Mouse (Mus musculus): ENCODE data around the gene Lrrc46.

Lrrc46 gene

GRCm38 (mm10) chr11:97041022-97041899, at the start of gene Lrrc46, which contains the start of gene Mrpl10:
Gene Lrrc46, minus strand, starts transcription at chr11:97041407.
Gene Mrpl10, plus strand, starts transcription at chr11:97041560.
- DNase-seq (ENCODE audit: low read depth, low spot score): peak; percentile 93

GRCm38 (mm10) chr11:97086365-97086764, 45.2 kb upstream of the Lrrc46 start:
- no peak for DNase-seq (ENCODE audit: low read depth, low spot score)

GRCm38 (mm10) chr11:97084821-97085505, 43.8 kb upstream of the Lrrc46 start:
- no peak for DNase-seq (ENCODE audit: low read depth, low spot score)

- no peak for DNase-seq (ENCODE audit: low read depth, low spot score)
These were observed 42.4 kb upstream of the Lrrc46 start for GRCm38 (mm10) chr11:97083401-97084140.

- DNase-seq (ENCODE audit: low read depth, low spot score): no peak
These were observed 41.8 kb upstream of the Lrrc46 start for GRCm38 (mm10) chr11:97082977-97083376.

GRCm38 (mm10) chr11:97080291-97080690, 39.1 kb upstream of the Lrrc46 start:
- peak; percentile 65 for DNase-seq (ENCODE audit: low read depth, low spot score)

DNA sequence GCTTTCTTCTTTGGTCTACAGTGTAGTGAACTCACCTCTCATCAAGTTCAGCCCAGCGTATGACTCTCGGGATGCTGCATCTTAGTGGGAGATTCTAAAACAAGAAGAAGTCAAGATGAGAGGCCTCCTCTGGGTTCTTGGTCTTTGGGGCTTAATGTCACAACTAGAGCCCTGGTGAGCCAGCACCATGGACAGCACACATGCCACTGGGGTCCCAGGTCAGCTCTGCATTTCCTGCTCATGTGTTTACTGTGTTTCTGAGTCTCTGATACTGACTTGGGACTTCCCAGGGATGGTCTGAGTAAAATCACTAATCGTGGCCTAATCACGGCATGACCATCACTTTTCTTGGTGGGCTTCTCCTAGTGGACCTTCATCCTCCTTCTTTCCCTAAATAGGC, 37.5 kb upstream of the Lrrc46 start:
- DNase-seq (ENCODE audit: low read depth, low spot score): no peak

DNA sequence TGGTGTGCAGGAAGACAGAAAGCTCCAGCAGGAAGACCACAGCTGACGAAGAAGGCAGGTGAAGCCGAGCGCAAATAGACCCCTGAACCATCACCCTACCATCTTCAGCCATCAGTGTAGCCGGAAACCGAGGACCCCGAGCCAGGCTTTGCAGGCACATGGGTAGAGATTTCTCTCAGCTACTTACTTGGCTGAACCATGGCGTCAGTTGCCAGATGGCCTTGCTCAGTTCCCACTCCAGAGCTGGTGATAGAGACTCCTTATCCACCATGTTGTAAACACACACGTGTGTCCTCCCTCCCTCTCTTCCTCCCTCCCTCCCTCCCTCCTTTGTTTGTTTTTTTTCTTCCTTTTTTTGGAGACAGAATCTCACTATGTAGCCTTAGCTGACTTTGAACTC, 33.0 kb upstream of the Lrrc46 start:
- DNase-seq (ENCODE audit: low read depth, low spot score): no peak

DNA sequence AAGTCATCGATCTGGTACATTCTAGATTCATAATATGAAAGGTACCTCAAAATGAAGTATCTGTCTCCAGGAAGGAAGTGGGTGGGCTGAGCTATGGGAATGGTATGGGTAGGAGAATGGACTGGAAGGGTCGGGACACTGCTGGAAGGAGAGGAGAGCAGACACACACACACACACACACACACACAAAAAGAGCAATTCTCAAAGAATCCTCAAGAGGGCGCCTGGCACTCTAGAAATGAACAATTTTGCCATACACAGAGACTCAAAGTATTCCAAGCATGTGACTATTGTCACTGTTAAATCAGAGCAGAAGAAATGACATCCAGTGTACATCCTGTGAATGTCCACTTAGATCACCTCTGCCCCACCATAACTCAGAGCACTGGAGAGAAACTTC, 31.3 kb upstream of the Lrrc46 start:
- DNase-seq (ENCODE audit: low read depth, low spot score): peak; percentile 64

DNA sequence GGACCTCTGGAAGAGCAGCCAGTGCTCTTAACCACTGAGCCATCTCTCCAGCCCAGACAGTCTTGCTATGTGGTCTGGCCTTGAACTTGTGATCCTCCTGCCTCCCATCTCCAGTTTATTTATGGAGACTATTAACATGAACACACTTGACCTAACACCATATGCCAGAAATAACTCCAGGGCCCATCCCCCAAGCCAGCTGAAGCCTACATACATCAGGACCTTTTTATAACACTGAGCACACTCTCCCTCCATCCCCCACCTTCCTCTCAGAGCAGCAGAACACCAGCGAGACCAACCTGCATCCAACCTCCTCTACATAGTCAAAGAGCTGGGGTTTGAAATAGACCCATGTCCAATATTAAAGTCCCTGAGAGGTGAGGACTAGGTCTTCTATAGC, 29.9 kb upstream of the Lrrc46 start:
- no peak for DNase-seq (ENCODE audit: low read depth, low spot score)

DNA sequence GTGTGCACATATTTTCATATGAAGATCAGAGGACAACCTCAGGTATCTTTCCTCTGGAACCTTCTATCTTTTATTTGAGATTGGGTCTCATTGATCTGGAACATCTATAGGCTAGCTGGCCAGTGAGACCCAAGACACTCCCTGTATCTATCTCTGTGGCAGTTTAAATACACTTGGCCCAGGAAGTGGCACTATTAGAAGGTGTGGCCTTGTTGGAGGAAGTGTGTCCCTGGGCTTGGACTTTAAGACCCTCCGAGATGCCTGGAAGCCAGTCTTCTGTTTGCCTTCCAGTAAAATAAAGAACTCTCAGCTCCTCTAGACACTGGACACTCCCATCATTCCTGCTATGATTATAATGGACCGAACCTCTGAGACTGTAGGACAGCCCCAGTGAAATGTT, 28.6 kb upstream of the Lrrc46 start:
- no peak for DNase-seq (ENCODE audit: low read depth, low spot score)

- DNase-seq (ENCODE audit: low read depth, low spot score): no peak
These were observed 28.1 kb upstream of the Lrrc46 start for GRCm38 (mm10) chr11:97069333-97069732.

DNA sequence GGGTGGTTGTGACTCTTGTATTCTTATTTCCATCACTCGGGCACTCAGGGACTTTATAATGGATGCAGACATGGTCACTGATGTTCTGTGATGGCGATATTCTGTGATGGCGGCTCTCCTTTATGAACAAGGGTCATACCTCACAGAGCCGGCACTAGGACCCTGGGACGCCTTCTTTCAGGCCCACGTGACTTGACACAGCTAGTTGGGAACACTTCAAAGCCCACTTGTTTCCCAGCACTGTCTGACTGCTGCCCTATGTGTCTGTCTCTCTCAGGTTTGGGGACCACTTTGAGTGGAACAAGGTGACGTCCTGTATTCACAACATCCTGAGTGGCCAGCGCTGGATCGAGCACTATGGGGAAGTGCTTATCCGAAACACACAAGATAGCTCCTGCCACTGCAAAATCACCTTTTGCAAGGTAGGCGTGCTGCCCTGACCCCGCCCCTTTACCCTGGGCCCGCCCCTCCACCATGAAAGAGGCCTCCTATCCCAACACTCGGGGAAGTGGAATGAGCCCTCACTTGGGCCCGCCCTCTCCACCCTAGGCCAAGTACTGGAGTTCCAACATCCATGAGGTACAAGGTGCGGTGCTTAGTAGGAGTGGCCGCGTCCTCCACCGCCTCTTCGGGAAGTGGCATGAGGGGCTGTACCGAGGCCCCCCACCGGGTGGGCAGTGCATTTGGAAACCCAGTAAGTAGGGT, 25.6 kb upstream of the Lrrc46 start:
- no peak for DNase-seq (ENCODE audit: low read depth, low spot score)

GRCm38 (mm10) chr11:97065538-97066295, 24.5 kb upstream of the Lrrc46 start:
- no peak for DNase-seq (ENCODE audit: low read depth, low spot score)

- DNase-seq (ENCODE audit: low read depth, low spot score): no peak
These were observed 22.7 kb upstream of the Lrrc46 start for GRCm38 (mm10) chr11:97063921-97064295.

DNA sequence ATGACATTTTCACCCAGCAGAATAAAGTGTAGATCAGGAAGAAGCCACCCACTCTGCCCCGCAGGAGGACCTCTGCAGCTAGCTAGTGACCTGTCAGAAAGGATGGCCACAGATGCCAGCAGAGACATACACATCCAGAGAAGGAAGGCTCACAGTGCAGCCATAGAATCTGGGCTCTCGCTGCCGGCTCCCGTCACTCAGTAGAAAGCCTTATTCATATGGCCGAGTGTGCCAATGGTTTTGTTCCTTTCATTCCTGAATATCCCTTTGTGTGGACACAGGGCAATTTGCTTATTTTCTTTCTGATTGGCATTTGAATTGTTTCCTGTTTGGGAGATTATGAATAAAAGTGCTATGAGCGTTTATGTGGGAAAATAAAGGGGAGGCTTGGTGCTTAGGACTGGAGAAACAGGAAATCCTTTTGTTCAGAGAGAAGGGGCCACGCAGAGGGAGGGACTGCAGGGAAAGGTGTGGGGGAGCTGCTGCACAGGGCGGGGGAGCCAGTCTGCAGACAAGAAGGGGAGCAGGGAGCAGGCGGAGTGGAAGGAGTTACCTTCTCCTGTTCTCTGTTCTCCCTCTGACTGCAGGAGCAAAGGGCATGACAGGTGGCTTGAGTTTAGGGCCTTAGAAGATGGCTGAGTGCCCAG, 22.2 kb upstream of the Lrrc46 start:
- no peak for DNase-seq (ENCODE audit: low read depth, low spot score)

DNA sequence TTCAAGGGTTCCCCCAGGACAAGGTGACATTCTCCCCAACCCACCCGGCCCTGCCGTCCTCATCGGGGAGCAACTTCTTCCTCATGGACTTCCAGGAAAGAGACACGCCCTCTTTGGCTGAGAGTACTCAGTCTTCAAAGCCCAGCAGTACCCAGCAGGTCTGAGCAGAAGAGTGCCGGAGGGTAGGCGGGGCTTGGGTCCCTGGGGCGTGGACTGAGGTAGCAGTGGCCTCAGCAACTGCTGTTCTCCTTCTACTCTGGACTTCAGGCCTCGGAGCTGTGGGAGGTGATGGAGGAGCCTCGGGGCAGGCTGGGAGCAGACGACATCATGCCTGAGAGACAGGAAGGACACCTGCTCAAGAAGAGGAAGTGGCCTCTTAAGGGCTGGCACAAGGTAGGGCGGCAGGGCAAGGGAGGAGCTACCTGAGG, 11.0 kb upstream of the Lrrc46 start:
- no peak for DNase-seq (ENCODE audit: low read depth, low spot score)

- no peak for DNase-seq (ENCODE audit: low read depth, low spot score)
These were observed 9.9 kb upstream of the Lrrc46 start for GRCm38 (mm10) chr11:97050944-97051586.

GRCm38 (mm10) chr11:97050216-97050943, 9.2 kb upstream of the Lrrc46 start, which contains the start of gene Osbpl7:
Gene Osbpl7, plus strand, starts transcription at chr11:97050628.
- DNase-seq (ENCODE audit: low read depth, low spot score): peak; percentile 45
